Mouse (Mus musculus): ENCODE measurements around the gene Bbs4.

DNA sequence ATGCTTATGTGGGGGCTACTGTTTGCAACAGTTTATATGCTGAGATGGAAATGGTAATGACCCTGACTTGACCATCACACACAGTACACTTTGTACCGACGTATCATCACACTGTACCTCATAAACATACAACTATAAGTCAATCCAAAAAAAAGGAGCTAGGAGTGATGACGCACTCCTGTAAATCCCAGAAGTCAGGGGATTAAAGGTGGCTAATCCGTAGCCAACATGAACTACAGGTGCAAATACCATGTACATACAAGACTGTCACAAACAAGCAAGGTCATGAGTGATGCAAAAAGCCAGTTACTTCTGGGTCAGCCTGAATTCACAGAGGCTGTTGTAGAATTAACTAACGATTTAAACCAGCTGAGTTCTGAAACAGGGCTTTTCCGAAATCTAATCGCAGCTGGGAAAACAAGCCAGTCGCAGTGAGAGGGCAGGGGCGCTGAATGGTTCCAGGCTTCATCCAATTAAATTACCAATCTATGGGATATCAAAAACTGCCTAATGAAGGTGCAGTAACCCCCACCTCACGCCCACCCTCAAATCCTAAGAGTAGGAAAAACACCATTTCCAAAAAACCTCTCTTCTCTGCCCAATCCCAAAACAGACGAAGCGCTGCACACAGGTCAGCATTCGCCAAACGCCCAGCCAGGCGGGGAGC is 589 bp downstream of the Bbs4 start:
- no peak for TF ChIP-seq CTCF (IDR thresholded peaks at IDR 0.05; ENCODE audit: extremely low read depth, insufficient read depth, insufficient read length, insufficient replicate concordance)
- no peak for TF ChIP-seq POLR2A (IDR thresholded peaks at IDR 0.05; ENCODE audit: low read depth, low read length)

Data from spleen, adult 2 months (tissue).